In the genomic region with DNA sequence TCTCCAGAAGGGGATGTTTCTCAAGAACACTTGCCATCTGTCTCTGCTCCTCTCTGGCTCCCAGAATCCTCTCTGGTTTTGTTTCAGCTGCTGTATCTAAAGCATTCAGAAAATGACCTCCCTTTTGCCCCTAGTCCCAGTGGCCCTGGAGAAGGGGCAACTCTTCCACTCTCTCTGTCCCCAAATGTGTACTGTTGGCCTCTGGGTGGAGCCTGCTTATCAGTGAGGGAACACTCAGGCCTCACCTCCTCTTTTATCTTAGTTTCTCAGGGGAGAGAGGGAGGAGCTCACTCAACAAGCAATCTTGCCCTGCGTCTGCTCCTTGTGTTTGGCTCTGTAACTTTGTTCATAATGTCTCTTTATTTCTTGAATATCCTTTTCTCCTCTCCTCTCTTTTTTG, we compare ENCODE assay signal across 13 mouse cellular contexts. TPM values are rescaled to one million over a fixed set of nuclear protein-coding genes. Genes with fewer than 3 reads are reported as not detected.
DNase-seq lines count a peak whose midpoint lies in the region; ATAC-seq and TF ChIP-seq lines count a peak whose summit lies in the region.
"Had no signal": no experiment of that assay in that cellular context is flagged by ENCODE, and none has a peak within 500 bp of the region (broad histone marks: within the 10 kb centered on the region; RNA-seq: fewer than 3 reads in every experiment).

A gene (minus strand): TSS at position 217 of the 400 bp plus-strand sequence.

- ATAC-seq in limb, embryonic 13.5 days (ENCODE audit: low FRiP score, low read depth), result peak; percentile 48; the same call in 1 of the 2 replicates
- ATAC-seq in common myeloid progenitor, adult 5-6 weeks (replicated peaks; ENCODE audit: low read depth, poor library complexity, severe bottlenecking), result peak; percentile 88
- peak; percentile 88 for ATAC-seq in liver, embryonic 11.5 days (replicated peaks; ENCODE audit: low FRiP score)

- H3K4me1 ChIP-seq in limb, embryonic 13.5 days, result no peaks in the 10 kb centered on the region
- no peaks in the 10 kb centered on the region for H3K4me1 ChIP-seq in limb, embryonic 10.5 days
- H3K4me1 ChIP-seq in liver, embryonic 11.5 days (replicated peaks; ENCODE audit: control insufficient read depth, insufficient read depth, low read length), result peaks cover 18% of the 10 kb centered on the region
- H3K4me1 ChIP-seq: hindbrain, embryonic 12.5 days had no signal

- H3K9ac ChIP-seq in limb, embryonic 13.5 days, result no peak within 1 kb of the TSS
- peak within 1 kb of the TSS; percentile 82 for H3K9ac ChIP-seq in liver, embryonic 11.5 days (ENCODE audit: low read depth, low read length)
- H3K9ac ChIP-seq: hindbrain, embryonic 12.5 days had no signal

- H3K9me3 ChIP-seq in limb, embryonic 13.5 days, result no peaks in the 10 kb centered on the region
- H3K9me3 ChIP-seq in limb, embryonic 10.5 days (replicated peaks), result no peaks in the 10 kb centered on the region
- H3K9me3 ChIP-seq in liver, embryonic 11.5 days (ENCODE audit: control insufficient read depth, low read length), result no peaks in the 10 kb centered on the region
- H3K9me3 ChIP-seq: hindbrain, embryonic 12.5 days had no signal

- TF ChIP-seq CTCF in left cerebral cortex, adult 2 months (IDR thresholded peaks at IDR 0.05), result no peak

- no peak for DNase-seq in limb, embryonic 10.5 days (ENCODE audit: low spot score)
- DNase-seq in liver, embryonic 11.5 days (ENCODE audit: low spot score), result no peak
- peak; percentile 74 to 82 for DNase-seq in spleen, postnatal 4 days (ENCODE audit: low spot score in 2 of 2)
- DNase-seq in layer of hippocampus, adult 8-10 months (ENCODE audit: low spot score in 2 of 2), result no peak
- no peak for DNase-seq in left cerebral cortex, adult 2 months (ENCODE audit: extremely low spot score in 1 of 2, low spot score in 2 of 2)
- DNase-seq: adrenal gland, adult 2 months; cerebellum, adult 18-20 months; gastrocnemius, adult 2 months; kidney, postnatal 25 days; lung, postnatal 14 days had no signal

- intact Hi-C loops in left cerebral cortex, adult 2 months (cut with DNase I), result no loop called here

- H3K27ac ChIP-seq in limb, embryonic 13.5 days, result no peak within 1 kb of the TSS
- H3K27ac ChIP-seq in limb, embryonic 10.5 days, result no peak within 1 kb of the TSS
- H3K27ac ChIP-seq in liver, embryonic 11.5 days (ENCODE audit: low read depth, low read length), result peak within 1 kb of the TSS; percentile 90
- H3K27ac ChIP-seq in left cerebral cortex, adult 2 months, result no peak within 1 kb of the TSS
- H3K27ac ChIP-seq: gastrocnemius, adult 2 months; hindbrain, embryonic 12.5 days had no signal

- no peaks in the 10 kb centered on the region for H3K27me3 ChIP-seq in limb, embryonic 13.5 days
- no peaks in the 10 kb centered on the region for H3K27me3 ChIP-seq in limb, embryonic 10.5 days (ENCODE audit: low read depth, poor library complexity, severe bottlenecking)
- no peaks in the 10 kb centered on the region for H3K27me3 ChIP-seq in liver, embryonic 11.5 days (replicated peaks; ENCODE audit: control insufficient read depth, insufficient read depth, low read length)
- H3K27me3 ChIP-seq: hindbrain, embryonic 12.5 days had no signal

- no peak within 1 kb of the TSS for H3K4me3 ChIP-seq in limb, embryonic 13.5 days
- no peak within 1 kb of the TSS for H3K4me3 ChIP-seq in limb, embryonic 10.5 days
- peak within 1 kb of the TSS; percentile 63 for H3K4me3 ChIP-seq in liver, embryonic 11.5 days (ENCODE audit: low read depth, low read length)
- no peak within 1 kb of the TSS for H3K4me3 ChIP-seq in left cerebral cortex, adult 2 months
- H3K4me3 ChIP-seq: gastrocnemius, adult 2 months; hindbrain, embryonic 12.5 days had no signal

- no peaks in the 10 kb centered on the region for H3K36me3 ChIP-seq in limb, embryonic 13.5 days
- no peaks in the 10 kb centered on the region for H3K36me3 ChIP-seq in limb, embryonic 10.5 days
- no peaks in the 10 kb centered on the region for H3K36me3 ChIP-seq in liver, embryonic 11.5 days (ENCODE audit: control insufficient read depth, insufficient read depth, low read length)
- H3K36me3 ChIP-seq: hindbrain, embryonic 12.5 days had no signal

- H3K4me2 ChIP-seq in limb, embryonic 13.5 days (replicated peaks), result no peak within 1 kb of the TSS
- peak within 1 kb of the TSS; percentile 80 for H3K4me2 ChIP-seq in liver, embryonic 11.5 days
- H3K4me2 ChIP-seq: hindbrain, embryonic 12.5 days had no signal

- 44% methylated on average over 1 of the region's 1 CpGs for WGBS in limb, embryonic 13.5 days
- 50% methylated on average over 1 of the region's 1 CpGs for WGBS in limb, embryonic 10.5 days
- 4% methylated on average over 1 of the region's 1 CpGs for WGBS in liver, embryonic 11.5 days

RNA-seq across cellular contexts. Expression of the gene that starts here (rescaled TPM):
- 2.1 and 3.5 TPM in 2 replicates for polyA plus RNA-seq in limb, embryonic 13.5 days (2015; fragmentation: Nextera tagmentation; extraction: Ambion mirVana)
- 7.0 TPM in 2 replicates for polyA plus RNA-seq in limb, embryonic 10.5 days (2016; fragmentation: Nextera tagmentation; extraction: Ambion mirVana)
- total RNA-seq in common myeloid progenitor, adult 5-6 weeks (2017), result 21.9 and 39.3 TPM in 2 replicates
- polyA plus RNA-seq in liver, embryonic 11.5 days (2014; fragmentation: Nextera tagmentation; extraction: Ambion mirVana), result 150 and 153 TPM in 2 replicates
- total RNA-seq in layer of hippocampus, adult 8-10 months (2022), result not detected
- not detected for total RNA-seq in left cerebral cortex, adult 2 months (2021)
- total RNA-seq: gastrocnemius, adult 2 months had no signal
- polyA plus RNA-seq: adrenal gland, adult 2 months had no signal

Comparison
In these comparisons a context has a peak if more than half of its experiments do, and no peak if none do; other contexts are left out.
1. RNA of the gene that starts here (total RNA-seq): 21.9 to 39.3 TPM in common myeloid progenitor, adult 5-6 weeks; not detected in layer of hippocampus, adult 8-10 months and not detected in left cerebral cortex, adult 2 months; every median in the first group is over 10 times any median in the second.
2. RNA of the gene that starts here (polyA plus RNA-seq): 150 to 153 TPM in liver, embryonic 11.5 days; 7.0 TPM in limb, embryonic 10.5 days and 2.1 to 3.5 TPM in limb, embryonic 13.5 days; every median in the first group is over 10 times any median in the second.
3. DNase-seq: peak in spleen, postnatal 4 days (2 of 2); none in limb, embryonic 10.5 days (single experiment), liver, embryonic 11.5 days (single experiment), layer of hippocampus, adult 8-10 months (0 of 2) and left cerebral cortex, adult 2 months (0 of 2).
4. Peak in every context shown above with its lines, with median percentiles within 50 percentile points of each other: ATAC-seq.